Mouse (Mus musculus) stomach, postnatal 0 days (tissue): ENCODE results near the gene Nol4l.

Experiments
- CTCF ChIP-seq: IDR thresholded peaks from 2 replicates; pipeline ENCODE4 v1.5.1; 2016; ENCODE audit warnings: antibody characterized with exemption, low read depth, mild to moderate bottlenecking, moderate library complexity
- EP300 ChIP-seq: optimal IDR thresholded peaks from 2 replicates; pipeline ENCODE3; 2016; ENCODE audit warnings: antibody characterized with exemption

GRCm38 (mm10) chr2:153564343-153564742 lies 34.6 kb upstream of the Nol4l start:
- peak; percentile 61 for TF ChIP-seq CTCF
- no peak for TF ChIP-seq EP300
